Mouse (Mus musculus) left cerebral cortex, adult 11 months (tissue): ENCODE data around the gene Scamp4.
A peak's percentile ranks its signal among the peaks of the same experiment; 100 is the strongest.
"Not testable (repeated sequence)": the region's sequence is repeated elsewhere in the genome, so short reads cannot be mapped to it uniquely, and the experiment has no call there.

Source experiments
- DNase-seq: peaks from one replicate; pipeline ENCODE4 v3.0.0; 2022; ENCODE audit warnings: low spot score

Scamp4 gene

DNA sequence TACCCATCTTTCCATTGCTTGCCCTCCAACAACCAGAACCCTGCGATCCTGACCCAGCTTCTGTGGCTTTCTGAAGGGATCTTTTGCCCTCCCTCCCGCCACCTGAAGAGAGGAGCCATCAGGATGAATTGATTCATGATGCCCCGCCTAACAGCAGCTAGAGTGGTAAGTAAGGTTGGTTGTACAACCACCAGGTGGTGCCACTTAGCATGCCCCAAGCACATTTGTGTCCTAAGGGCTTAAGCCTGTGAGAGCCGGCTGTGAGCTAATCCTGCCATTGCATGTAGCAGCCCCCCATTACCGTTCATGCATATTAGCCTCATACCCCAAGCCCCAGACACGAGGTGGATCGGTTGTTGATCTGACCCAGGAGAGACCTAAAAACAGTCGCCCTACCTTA is 23.8 kb upstream of the Scamp4 start:
- DNase-seq, result no peak

GRCm38 (mm10) chr10:80583047-80583446 is 19.6 kb upstream of the Scamp4 start:
- DNase-seq, result no peak

- no peak for DNase-seq
Observed at GRCm38 (mm10) chr10:80584045-80584488, 18.6 kb upstream of the Scamp4 start.

DNA sequence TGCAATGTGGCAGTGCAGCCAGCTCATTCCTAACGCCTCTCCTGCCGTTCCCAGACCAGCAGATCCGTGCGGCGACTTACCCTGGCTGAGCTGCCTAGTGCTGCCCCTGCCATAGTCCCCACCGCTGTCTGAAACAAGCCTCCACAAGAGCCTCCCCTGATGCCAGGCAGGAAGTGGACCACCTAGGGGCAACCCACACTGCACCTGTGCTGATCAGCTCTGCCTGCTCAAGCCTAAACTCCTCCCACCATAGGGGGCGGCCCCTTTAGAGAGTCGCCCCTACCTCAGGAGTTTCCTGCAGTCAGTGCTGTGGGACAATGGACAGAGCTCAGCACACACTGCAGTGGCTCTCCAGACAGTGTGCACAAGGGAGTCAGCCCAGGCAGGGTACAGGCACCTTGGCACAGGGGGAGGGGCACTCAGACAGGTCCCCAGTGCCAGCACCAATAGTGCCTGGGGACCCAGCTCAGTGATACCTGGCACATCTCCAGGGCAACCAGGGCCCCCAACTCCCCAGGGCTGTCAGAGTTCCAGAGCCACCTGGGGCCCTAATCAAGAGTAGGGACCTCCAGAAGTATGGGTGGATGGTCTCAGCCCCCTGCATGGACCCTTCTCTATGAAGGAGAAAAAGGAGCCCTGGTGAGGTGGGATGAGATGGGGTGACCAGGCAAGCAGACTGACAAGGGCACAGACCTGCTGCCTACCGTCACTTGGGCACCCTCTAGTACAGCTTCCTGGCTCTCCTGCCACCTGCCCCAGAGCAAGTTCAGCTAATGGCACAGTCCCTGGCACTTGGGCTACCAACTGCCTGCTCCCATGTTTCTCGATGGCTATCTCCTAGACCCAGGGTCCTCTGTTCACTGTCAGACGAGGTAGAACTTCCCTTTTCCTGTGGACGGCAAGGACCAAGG is 17.8 kb upstream of the Scamp4 start:
- DNase-seq, result no peak

GRCm38 (mm10) chr10:80585581-80585980 is 17.1 kb upstream of the Scamp4 start:
- DNase-seq, result no peak

DNA sequence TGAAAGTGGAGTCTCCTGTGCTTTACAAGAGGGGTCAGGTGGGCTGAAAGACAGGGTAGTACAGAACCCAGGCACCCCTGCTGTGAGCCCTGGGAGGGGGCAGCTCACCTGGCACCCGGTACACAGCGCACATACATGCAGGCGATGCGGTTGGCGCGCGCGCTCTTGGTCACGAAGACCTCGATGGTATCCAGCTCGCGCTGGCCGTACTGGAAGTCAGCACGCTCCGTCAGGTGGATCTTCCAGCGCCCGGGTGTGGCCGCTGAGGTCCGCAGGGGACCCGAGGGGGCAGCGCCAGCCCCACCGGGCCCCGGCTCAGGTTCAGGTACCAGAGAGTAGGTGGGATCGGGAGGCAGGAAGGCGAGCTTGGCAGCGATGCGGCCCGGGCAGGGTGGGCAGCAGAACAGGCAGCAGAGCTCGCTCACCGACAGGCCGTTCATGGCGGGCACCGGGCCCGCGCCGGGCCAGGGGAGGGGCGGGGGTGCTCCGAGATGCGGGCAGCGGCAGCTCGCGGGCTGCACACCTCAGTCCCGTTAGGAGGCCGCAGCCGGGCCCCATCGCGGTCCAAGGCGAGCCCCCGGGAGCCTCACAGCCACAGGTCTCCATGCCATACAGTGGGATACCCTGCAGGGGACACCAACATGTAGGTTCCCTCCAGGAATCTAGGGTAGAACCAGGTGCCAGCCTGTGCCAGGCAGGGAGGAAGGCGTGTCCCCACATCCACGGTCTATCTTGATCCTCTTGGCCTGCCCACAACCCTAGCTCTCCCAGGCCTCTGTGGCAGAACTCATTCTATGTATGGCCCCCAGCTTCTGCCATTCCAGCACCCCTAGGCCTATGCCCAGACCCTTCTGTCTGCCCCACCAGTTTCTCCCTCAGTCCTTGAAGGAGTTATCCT is 16.0 kb upstream of the Scamp4 start:
- DNase-seq, result no peak

DNA sequence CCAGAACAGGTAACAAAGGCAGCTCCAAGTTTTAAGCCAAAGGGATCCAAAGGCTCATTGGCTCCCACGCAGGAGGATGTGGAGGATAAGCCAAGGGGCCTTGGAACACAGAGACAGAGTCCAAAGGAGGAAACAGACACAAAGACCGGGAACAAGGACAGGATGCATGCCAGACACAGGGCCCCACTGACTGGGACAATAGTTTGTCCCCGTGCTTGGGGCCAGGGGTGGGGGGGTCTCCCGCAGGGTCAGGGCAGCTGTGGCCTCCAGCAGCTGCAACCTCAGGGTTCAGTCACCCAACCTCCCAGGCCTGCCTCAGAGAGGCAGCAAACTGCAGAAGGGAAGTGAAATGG is 15.4 kb upstream of the Scamp4 start:
- DNase-seq, result no peak

DNA sequence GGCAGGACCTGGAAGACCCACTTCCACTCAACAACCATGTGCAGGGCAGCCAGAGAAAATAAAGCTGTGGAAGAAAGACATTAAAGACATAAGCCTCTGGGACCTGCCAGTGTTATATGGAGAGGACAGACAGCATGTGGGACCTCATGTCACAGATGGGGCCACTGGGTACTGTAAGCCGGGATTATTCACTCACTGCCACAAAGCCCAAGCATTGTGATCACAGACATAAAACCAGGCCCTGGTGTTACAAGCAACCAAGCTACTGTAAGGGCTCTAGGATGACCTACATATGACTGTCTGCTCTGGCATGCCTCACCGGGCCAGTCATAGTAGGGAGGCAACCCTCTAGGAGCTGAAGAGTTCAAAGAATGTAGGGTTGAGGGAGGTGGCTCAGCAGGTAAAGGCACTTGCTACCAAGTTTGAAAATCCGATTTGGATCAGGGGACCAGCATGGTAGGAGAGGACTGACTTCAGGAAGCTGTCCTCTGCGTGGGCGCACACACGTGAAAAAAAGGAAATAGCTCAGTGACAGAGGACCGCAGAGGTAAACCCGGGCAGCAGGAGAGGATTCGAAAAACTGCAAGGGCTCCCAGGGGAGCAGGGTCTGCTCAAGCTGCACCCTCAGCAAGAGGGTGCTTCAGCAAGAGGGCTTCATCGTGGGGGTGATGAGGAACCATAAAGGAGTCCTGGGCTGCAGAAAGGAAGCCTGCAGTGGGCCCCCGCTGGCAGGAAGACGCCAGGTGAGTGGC is 13.4 kb upstream of the Scamp4 start:
- no peak for DNase-seq

DNA sequence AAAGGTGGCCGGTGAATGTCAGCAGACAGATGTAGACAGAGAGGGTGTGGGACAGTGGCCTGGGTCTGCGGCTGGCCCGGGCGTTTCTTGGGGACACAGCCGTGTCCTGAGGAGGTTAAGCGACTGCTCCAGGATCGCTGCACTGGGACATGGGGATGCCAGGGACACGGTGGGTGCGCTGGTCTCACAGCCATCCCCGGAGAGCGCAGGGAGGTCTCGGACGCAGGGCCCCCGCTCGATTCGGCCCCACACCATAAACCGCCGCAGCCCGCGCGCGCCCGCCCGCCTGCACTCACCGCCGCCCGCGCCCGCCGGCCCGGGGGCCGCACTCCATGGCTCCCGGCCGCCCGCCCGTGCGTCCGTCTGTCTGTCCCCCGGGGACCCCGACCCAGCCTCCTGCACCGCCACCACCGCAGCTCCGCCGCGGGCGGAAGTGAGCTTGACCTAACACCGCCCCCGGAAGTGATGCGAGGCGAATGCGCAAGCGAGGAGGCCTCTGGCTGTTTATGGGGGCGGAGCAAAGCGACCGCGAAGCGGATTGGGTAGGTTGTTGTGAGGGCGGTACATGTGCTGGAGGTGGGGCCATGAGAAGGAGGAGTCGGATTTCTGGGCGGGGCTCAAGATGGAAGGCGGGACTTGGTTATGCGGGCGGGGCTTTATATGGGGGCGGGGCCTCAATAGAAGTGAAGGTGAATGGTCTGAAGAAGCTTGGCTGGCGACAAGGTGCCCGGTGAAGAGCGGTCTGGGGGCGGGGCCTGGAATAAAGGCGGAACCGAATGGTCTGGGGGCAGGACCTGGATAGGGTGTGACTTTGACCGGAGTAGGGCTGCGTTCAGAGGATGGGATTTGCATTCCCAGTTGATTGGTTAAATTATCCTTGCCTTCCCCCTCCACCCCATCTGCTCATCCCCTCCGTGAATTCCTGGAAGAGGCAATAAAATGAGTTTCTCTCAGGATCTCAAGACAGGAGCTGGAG is 12.5 kb upstream of the Scamp4 start, which contains the start of gene Abhd17a:
Gene Abhd17a, minus strand, starts transcription at position 463 of the 976 bp plus-strand sequence.
- peak; percentile 91 for DNase-seq

DNA sequence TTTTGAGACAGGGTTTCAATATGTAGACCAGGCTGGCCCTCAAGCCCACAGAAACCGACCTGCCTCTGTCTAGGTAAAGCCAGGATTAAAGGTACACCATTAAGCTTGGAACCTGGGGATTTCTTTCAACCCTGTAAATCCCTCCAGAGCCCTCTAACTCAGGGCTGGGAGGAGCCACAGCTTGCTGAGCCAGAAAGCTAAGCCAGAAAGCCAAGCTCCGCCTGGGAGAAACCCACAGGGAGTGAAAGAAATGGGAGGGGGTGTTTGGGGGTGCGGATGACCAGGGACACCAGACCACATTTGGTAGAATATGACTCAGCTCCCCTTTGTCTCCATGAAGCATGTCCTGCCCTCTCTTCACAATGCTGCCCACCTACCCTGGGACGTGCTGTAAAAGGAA is 6.4 kb upstream of the Scamp4 start:
- DNase-seq, result no peak

DNA sequence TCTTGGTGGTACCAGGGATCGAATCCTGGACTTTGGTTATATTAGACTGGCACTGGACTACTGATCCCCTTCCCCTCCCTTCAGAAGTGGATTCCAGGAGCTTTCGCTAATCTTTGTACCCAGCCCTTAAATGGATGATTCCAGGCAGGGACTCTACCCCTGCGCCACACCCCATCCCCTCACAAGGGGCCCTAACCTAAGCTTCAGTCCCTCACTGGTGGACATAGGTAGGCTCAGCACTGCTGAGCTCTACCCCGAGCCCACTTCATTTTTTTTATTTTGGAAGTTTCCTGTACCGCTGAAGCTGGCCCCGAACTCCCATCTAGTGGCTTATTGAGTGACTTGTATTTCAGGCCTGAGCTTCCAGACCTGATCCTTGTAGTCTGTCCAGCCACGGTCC is 692 bp downstream of the Scamp4 start:
- DNase-seq, result no peak

GRCm38 (mm10) chr10:80604001-80604509 is 1.4 kb downstream of the Scamp4 start:
- no peak for DNase-seq

DNA sequence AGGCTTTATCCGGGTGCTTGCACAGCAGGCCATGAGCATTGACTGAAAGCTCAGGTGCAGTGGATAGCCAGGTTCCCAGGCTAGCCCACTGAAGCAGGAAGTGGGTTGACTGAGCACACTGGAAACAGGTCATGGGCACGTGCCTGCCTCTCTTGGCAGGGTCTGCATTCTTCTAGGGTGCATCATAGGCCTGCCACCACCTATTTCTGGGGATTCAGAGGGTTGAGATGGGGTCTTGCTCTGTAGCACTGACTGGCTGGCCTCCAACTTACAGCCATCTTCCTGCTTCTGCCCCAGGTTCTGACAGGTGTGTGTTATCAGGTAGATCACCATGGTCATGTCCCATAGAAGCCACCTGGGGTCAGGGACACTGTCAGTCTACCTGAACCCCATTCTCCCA is 2.3 kb downstream of the Scamp4 start:
- DNase-seq, result no peak

DNA sequence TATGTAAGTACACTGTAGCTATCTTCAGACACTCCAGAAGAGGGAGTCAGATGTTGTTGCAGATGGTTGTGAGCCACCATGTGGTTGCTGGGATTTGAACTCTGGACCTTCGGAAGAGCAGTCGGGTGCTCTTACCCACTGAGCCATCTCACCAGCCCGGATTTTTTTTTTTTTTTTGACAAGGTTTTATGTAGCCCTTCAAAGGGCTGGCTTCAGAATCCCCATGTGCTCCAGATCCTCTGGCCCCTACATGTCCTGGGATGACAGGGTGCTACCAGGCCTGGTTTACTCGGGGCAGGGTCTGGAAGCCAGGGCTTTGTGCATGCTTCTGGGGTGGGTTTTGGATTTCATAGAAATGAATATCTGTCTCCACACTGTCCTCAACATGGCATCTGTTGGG is 3.0 kb downstream of the Scamp4 start, which contains the start of gene Gm49322:
Gene Gm49322, plus strand, starts transcription at position 301 of the 400 bp plus-strand sequence.
- not testable (repeated sequence) for DNase-seq

- DNase-seq, result no peak
Observed at GRCm38 (mm10) chr10:80606306-80606705, 3.6 kb downstream of the Scamp4 start.

DNA sequence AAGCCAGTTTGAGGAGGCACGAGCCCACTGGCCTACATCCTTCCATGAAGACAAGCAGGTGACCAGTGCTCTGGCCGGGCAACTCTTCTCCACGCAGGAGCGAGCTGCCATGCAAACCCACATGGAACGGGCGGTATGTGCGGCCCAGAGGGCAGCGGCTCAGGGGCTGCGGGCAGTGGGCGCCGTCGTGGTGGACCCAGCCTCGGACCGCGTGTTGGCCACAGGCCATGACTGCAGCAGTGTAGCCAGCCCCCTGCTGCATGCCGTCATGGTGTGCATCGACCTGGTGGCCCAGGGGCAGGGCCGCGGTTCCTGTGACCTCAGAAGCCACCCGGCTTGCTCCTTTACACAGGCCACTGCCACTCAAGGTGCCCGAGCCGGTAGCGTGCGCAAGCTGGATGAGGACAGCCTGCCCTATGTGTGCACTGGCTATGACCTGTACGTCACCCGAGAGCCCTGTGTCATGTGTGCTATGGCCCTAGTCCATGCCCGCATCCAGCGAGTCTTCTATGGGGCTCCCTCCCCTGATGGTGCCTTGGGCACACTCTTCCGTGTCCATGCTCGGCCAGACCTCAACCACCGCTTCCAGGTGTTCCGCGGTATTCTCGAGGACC is 4.2 kb downstream of the Scamp4 start:
- no peak for DNase-seq

- no peak for DNase-seq
Observed at GRCm38 (mm10) chr10:80608435-80608834, 5.8 kb downstream of the Scamp4 start.

GRCm38 (mm10) chr10:80609269-80609924 is 6.7 kb downstream of the Scamp4 start:
- no peak for DNase-seq

DNA sequence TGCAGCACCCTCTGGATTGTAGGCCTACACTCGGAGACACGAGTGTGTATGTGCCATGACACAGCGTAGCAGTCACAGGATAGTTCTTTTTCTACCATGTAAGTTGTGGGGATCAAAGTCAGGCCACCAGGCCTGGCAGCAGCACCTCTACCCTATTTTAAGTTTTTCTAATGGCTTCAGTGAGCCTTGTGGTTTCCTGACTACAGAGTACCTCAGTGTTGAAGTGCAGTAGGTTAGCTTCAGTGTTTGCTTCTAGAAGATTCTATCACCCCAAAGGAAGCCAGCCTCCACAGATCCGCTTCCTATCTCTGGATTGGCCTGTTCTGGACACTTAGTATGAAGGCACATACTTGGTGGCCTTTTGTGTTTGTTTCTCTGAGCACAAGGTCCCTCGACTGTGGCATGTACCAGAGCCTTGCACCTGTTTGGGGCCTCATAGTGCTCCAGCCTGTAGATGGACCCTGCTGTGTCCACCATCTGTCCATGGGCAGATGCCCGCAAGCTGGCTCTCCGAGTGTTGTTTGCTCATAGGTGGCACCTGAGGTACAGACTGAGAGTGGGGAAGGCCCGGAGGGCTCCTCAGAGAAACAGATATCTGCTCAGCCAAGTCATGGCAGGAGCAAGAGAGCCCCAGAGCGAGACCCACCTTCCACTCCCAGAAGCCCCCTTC is 7.6 kb downstream of the Scamp4 start:
- DNase-seq, result no peak
